In genomic region chr12:8334261-8334660, GRCm38 (mm10) we compare ENCODE assay signal across 15 mouse cellular contexts. TPM values are rescaled to one million over a fixed set of nuclear protein-coding genes. Genes with fewer than 3 reads are reported as not detected.
DNase-seq lines count a peak whose midpoint lies in the region; TF ChIP-seq lines count a peak whose summit lies in the region.
"Had no signal": no experiment of that assay in that cellular context is flagged by ENCODE, and none has a peak within 500 bp of the region (broad histone marks: within the 10 kb centered on the region; RNA-seq: fewer than 3 reads in every experiment).

No protein-coding gene starts in this region.

- H3K9me3 ChIP-seq in heart, embryonic 10.5 days: no peaks in the 10 kb centered on the region
- H3K9me3 ChIP-seq: forebrain, embryonic 12.5 days; hindbrain, embryonic 12.5 days; limb, embryonic 15.5 days had no signal

- TF ChIP-seq CTCF in heart, adult 2 months (IDR thresholded peaks at IDR 0.05): no peak

- intact Hi-C loops in heart, adult 2 months (cut with DNase I): no loop called here
- intact Hi-C loops in heart, postnatal 14 days (cut with DNase I): no loop called here

- H3K4me1 ChIP-seq in heart, adult 2 months (ENCODE audit: control insufficient read depth, insufficient read depth, low read length): peaks cover 19% of the 10 kb centered on the region
- peaks cover 58% of the 10 kb centered on the region for H3K4me1 ChIP-seq in heart, embryonic 10.5 days

- peaks cover 2% of the 10 kb centered on the region; the same call in 1 of the 2 replicates for H3K36me3 ChIP-seq in heart, adult 2 months (ENCODE audit: control insufficient read depth, insufficient read depth, low read length)
- H3K36me3 ChIP-seq in heart, embryonic 10.5 days: peaks cover 27% of the 10 kb centered on the region

- TF ChIP-seq EP300 in heart, adult 2 months (IDR thresholded peaks at IDR 0.05; ENCODE audit: insufficient read depth, low read depth, low read length): 0 out of 2 replicates have a peak, but pooled peaks have one; percentile 50

- H3K79me2 ChIP-seq in heart, adult 2 months (replicated peaks; ENCODE audit: control insufficient read depth, insufficient read depth, low read length): no peaks in the 10 kb centered on the region

- H3K4me3 ChIP-seq in heart, adult 2 months: no peak overlapping the region
- H3K4me3 ChIP-seq in heart, embryonic 10.5 days: no peak overlapping the region
- H3K4me3 ChIP-seq: forebrain, embryonic 12.5 days; hindbrain, embryonic 12.5 days; limb, embryonic 15.5 days had no signal

- H3K27me3 ChIP-seq in heart, adult 2 months (ENCODE audit: control insufficient read depth, insufficient read depth, low read length): no peaks in the 10 kb centered on the region
- H3K27me3 ChIP-seq in heart, embryonic 10.5 days (ENCODE audit: insufficient read depth, poor library complexity, severe bottlenecking): no peaks in the 10 kb centered on the region
- H3K27me3 ChIP-seq: forebrain, embryonic 12.5 days; hindbrain, embryonic 12.5 days; limb, embryonic 15.5 days had no signal

- TF ChIP-seq POLR2A in heart, adult 2 months (IDR thresholded peaks at IDR 0.05; ENCODE audit: insufficient read depth, low read depth, low read length): peak; percentile 23; the same call in 1 of the 2 replicates

- H3K27ac ChIP-seq in heart, adult 2 months: peak overlapping the region; percentile 83
- no peak overlapping the region for H3K27ac ChIP-seq in heart, embryonic 10.5 days
- H3K27ac ChIP-seq: forebrain, embryonic 12.5 days; hindbrain, embryonic 12.5 days; limb, embryonic 15.5 days had no signal

- WGBS in heart, adult 2 months: 59% methylated on average over 4 of the region's 4 CpGs
- WGBS in heart, embryonic 10.5 days: 86% methylated on average over 4 of the region's 4 CpGs

- no peak overlapping the region for H3K9ac ChIP-seq in heart, adult 2 months (ENCODE audit: low read depth, low read length)
- H3K9ac ChIP-seq: forebrain, embryonic 12.5 days; hindbrain, embryonic 12.5 days; limb, embryonic 15.5 days had no signal

- DNase-seq in heart, adult 2 months: peak; percentile 45 to 79
- no peak for DNase-seq in heart, embryonic 10.5 days (ENCODE audit: low spot score)
- peak; percentile 71 for DNase-seq in Muller cell, postnatal 12 days (ENCODE audit: inconsistent ontology term)
- peak; percentile 83 for DNase-seq in brain, adult 2 months (ENCODE audit: low read depth, low spot score)
- peak; percentile 51 to 66 for DNase-seq in heart, postnatal 14 days
- DNase-seq in urinary bladder, postnatal 10 days (ENCODE audit: low spot score): no peak
- DNase-seq in ovary, postnatal 14 days (ENCODE audit: low spot score): no peak
- DNase-seq in urinary bladder, postnatal 14 days (ENCODE audit: low spot score): no peak
- DNase-seq: lung, postnatal 4 days; spleen, adult 18-20 months; thymus, postnatal 4 days had no signal

RNA-seq across cellular contexts. Expression of gene Hs1bp3, which starts 21.0 kb away (rescaled TPM):
- 10 to 100 TPM; 12.7 to 13.8 TPM for total RNA-seq in heart, adult 2 months (2021)
- 17.3 and 20.5 TPM in 2 replicates for polyA plus RNA-seq in heart, adult 2 months (2012; rRNA removed)
- 15.2 and 19.8 TPM in 2 replicates for polyA plus RNA-seq in heart, embryonic 10.5 days (2016; fragmentation: Nextera tagmentation; extraction: Ambion mirVana)
- 10 to 100 TPM; 11.9 to 12.9 TPM for total RNA-seq in heart, postnatal 14 days (2021)

RNA-seq across cellular contexts. Expression of gene Gdf7, which starts 32.5 kb away (rescaled TPM):
- under 1 TPM; 0.41 to 0.84 TPM for total RNA-seq in heart, adult 2 months (2021)
- polyA plus RNA-seq in heart, adult 2 months (2012; rRNA removed): 0.82 and 0.96 TPM in 2 replicates
- 0.10 and 0.13 TPM in 2 replicates for polyA plus RNA-seq in heart, embryonic 10.5 days (2016; fragmentation: Nextera tagmentation; extraction: Ambion mirVana)
- under 1 TPM; 0.41 to 0.65 TPM for total RNA-seq in heart, postnatal 14 days (2021)
- total RNA-seq: layer of hippocampus, postnatal 10 days had no signal

Comparison
In these comparisons a context has a peak if more than half of its experiments do, and no peak if none do; other contexts are left out.
1. DNase-seq: peak in heart, adult 2 months (2 of 2), Muller cell, postnatal 12 days (single experiment), brain, adult 2 months (single experiment) and heart, postnatal 14 days (2 of 2); none in heart, embryonic 10.5 days (single experiment), urinary bladder, postnatal 10 days (single experiment), ovary, postnatal 14 days (single experiment) and urinary bladder, postnatal 14 days (single experiment).